Mouse (Mus musculus): ENCODE results near the gene Atoh8.

The Atoh8 gene

DNA sequence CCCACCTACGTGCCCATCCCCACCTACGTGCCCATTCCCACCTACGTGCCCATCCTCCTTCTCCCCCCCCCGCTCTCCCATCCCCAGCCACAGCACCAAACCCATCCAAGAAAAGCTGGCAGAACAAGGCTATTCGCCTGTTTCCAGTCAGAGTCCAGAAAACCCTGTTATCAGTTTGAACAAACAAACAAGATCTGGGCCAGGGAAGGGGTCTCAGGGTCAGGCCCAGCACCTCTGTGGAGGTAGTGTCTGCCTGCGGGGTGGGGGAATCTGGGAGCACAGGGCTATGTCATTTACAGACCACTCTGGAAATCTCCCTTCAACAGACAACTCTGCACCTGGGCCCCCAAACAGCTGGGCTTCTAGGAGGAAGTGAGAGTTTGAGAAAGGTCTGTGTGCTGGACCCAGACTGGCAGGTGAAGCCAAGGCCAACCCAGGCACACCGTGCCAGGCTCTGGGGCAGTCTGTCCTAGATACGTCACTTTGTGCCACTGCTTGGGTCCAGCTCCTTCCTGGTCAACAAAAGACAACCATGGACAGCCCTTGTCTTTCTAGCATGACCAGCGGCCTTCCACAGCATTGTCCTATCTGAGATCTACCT, 7.6 kb downstream of the Atoh8 start:
- DNase-seq (ENCODE audit: low read depth) = no peak

DNA sequence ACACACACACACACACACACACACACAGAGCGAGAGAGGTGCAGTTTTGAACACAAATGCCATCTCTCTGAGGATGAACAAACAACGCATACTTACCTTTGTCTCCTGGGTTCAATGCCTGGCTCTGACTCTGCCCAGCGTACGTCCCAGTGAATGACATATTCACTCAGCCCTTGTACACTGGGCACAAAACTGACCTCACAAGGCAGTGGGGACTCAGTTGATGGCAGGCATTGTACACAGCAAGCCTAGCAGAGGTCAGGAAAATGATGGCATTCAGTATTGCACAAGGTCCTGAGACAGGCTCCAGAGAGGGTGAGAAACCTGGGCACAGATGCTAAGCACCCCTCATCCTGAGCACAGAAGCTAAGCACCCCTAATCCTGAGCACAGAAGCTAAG, 8.4 kb downstream of the Atoh8 start:
- DNase-seq (ENCODE audit: low read depth) = no peak

DNA sequence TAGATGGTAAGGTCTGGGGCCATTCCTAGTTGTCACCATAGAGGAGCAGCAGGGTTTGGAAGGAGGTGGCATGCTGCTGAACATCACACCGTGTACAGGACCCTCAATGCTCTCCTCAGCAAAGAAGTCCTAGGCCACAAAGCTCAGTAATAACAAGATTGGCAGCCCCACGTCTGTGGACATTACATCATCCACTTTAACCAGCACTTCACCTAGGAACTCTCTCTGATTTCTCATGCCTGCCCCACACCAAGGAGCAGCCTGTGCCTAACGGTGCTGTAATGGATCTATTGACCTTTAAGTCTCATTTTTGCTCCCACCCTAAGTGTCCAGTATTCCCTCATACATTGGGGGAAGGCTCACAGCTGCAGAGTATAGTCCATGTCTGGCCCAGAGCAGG, 9.7 kb downstream of the Atoh8 start:
- DNase-seq (ENCODE audit: low read depth) = no peak

DNA sequence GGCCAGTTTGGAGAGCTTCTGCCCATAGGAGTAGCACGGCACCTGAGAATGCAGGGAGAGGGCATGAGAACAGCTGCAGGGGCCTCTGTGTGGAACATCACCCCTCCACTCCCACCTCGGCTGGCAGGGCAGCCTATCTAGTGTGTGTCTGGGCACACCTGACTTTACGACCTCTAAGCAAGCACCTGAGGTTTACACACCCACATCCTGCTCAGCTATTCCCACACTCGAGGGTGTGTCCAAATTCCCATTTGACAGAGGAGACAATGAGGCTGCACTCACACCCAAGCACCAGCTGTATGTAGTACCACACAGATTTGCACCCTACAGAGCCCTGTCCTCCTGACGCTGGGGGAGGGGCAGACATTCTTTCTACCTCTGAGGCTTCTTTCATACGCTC, 11.5 kb downstream of the Atoh8 start:
- no peak for DNase-seq (ENCODE audit: low read depth)

DNA sequence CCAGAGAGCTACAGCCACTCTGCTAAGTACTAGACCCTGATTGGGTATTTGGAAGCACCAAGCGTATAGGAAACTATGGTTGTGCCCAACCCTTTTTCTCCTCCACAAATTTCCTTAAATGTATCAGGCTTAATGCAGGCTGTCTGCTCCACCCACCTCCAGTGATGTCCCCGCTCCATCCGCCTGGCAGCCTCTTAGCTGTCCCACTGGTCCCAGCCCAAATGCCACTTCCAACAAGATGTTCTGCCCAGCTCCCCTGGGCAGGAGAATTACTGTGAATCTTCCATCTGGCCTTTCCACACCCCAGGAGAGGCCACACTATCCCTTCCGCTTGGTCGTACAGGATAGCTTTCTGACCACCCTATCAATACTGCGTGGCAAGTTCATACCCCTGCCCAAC, 12.5 kb downstream of the Atoh8 start:
- no peak for DNase-seq (ENCODE audit: low read depth)

DNA sequence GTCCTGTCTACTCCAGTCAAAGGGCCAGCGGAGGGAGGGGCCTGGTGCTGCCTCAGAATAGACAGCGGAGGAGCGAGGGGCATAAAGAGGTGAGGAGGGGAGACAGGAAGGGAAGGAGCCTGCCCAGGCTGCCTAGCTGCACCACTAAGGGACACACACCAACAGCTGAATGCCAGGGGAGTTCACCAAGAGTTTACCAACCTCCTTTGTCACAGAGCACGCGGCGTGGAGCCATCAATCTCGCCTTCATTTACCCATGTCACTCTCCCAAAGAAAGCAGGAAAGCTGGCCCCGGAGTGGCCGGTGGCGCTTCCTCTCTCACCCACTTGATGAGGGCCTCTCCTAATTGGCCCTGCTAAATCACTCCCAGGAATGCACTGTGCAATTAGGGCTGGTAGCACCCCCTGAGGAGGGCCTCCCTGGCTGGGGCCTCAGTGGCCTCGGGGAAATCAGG, 13.1 kb downstream of the Atoh8 start:
- no peak for DNase-seq (ENCODE audit: low read depth)

DNA sequence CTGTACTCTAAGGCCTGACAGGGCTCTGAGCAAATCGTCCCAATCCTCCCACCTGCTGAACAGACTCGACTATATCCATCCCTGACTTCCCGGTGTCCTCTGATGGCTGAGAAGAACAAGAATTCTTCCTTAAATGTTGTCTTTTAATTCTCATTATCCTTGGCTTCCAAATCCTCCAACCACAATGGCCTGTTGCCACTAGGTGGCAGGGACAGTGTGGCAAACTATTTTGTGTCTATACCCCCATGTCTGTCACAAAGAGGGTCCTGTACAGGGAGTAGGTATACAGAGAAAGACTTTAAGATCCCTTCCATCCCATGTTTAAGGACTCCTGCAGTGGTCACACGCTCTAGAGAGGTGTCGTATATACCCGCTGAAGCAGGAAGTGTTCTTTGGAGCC, 14.1 kb downstream of the Atoh8 start:
- DNase-seq (ENCODE audit: low read depth) = no peak

DNA sequence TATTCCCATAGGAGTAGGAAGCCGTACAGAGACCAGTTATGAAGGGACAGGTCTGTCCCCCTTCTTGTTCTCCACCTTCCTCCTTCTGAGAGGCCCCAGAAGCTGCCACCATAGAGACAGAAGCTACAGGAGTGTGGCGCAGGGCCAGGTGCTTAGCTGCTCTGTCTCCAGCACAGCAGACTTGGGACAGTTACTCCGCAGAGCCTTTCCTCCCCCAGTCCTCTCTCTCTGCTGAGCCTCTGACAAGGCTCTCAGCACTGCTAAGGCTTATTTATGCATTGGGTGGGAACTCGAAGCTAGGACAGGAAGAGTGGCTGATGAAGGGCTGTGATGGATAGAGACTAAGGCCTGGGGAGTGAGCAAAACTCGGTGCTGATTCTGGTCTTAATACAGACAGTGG, 15.8 kb downstream of the Atoh8 start:
- DNase-seq (ENCODE audit: low read depth) = no peak

DNA sequence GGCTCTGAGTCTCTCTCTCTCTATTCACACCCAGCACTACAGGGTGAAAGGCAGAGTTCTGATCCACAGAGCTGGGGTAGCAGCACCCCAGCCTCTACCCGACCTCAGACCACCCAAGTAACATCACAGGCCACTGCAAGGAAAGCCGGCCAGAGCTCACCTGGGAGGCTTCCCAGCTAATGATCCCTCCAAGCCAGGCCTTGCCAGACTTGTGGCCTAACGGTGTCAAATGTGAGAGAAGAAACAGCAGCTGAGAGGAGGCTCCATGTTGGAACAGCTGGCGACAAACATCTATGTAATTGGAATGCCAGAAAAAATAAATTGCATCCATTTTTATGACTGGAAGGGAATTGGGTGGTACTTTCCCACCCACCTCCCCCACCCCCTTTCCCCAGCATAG, 17.1 kb downstream of the Atoh8 start:
- DNase-seq (ENCODE audit: low read depth) = no peak

DNA sequence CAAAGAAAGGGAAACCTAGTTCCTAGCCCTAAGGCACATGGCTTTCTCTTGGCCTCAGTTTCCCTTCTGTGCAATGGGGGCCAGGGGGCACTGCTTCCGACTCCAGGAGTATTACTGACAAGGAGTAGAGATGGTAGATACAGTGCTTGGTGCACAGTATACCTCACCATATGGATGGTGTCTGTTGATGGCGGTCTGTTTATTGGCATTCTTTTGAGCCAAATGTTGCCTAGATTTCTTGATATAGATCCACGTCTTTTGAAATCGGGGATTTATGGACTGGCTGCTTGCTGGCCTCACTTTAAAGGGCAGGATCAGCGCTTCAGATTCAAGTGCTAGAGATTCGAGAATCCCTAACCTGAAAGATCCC, 18.0 kb downstream of the Atoh8 start:
- no peak for DNase-seq (ENCODE audit: low read depth)

DNA sequence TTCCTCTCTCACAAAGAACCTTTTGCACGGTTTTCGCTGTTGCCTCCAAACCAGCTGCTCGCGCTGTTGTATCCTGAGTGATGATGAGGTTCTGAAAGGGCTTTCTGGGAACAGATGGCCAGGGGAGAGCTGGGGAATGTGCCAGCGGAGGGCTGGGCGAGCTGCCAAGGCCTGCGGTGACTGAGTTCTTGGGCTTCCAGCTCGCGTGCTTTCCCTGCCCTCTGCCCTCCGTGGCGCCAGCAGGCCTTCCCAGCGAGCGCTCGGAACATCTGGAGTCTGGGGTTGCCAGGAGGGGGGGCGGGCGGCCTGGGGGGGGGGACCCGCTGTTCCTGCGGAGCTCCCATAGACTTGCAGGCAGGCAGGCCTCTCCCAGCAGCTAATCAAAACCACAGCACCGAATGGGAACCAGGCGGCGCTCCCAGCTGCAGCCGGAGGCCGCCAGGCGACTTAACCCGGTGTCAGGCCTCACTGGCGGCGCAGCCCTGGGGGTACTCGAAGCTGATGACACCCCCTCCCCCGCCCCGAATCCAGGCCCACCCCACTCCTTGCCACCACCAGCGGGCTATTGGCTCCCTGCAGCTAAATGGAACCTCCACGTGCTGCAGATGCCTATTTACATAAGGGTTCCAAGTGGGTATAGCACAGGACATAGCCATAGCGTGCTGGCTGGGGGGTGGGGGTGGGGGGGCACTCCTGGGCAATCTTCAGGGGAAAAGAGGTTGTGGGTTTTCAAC, 18.5 kb downstream of the Atoh8 start:
- no peak for DNase-seq (ENCODE audit: low read depth)

DNA sequence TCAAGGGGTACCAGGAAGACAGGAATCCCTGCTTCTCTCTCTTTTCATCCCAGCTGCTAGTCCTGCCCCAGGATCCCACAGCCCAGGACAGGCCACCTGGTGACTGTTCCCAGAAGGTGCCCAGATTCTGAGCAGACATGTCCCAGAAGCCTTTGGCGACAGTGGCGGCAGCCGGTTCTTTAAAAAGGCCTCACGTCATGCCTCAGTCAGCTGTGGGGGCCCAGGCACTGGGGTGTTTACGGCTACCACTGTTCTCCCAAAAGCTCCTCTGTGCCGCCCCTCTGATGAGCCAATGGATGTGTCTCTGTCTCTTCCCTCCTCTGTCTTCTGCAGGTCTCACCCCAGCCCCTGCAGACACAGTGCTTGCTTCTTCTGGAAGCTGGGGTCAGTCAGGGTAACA, 19.8 kb downstream of the Atoh8 start:
- no peak for DNase-seq (ENCODE audit: low read depth)

DNA sequence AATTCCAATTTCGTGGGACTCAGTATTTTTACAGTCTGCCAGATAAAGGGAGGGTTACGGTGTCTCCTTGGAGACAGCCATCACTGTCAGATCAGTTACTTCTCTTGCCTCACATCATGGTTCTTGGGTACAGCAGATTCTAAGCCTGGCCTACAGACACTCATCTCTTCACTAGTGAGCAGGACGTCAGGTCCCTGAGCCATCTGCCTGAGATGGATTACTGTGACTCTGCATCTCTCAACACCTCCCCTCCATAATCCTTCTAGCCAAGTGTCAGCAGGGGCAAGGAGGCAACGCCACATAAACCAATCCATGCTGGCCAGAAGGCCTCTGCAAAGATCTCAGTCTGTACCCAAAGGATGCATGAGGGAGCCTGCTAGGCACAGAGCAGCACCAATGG, 24.0 kb downstream of the Atoh8 start:
- DNase-seq (ENCODE audit: low read depth) = no peak

DNA sequence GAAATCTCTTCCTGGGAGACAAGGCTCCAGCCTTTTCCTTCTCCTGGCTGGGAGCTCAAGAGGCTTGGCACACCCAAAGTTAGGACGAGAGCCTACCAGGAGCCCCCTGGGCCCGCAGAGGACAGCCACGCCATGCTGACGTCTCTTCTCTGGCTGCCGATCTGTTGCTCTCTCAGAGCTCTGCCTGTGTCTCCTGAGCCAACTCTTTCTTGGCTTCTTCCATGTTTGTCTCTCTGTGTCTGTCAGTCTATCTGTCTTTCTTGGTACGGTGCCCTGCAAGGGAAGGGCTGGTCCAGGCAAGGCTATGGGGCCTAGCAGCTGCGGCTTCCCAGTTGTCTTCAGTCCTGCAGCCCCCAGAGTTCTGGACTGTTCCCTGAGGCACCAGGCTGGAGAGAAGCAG, 24.6 kb downstream of the Atoh8 start:
- DNase-seq (ENCODE audit: low read depth) = no peak

DNA sequence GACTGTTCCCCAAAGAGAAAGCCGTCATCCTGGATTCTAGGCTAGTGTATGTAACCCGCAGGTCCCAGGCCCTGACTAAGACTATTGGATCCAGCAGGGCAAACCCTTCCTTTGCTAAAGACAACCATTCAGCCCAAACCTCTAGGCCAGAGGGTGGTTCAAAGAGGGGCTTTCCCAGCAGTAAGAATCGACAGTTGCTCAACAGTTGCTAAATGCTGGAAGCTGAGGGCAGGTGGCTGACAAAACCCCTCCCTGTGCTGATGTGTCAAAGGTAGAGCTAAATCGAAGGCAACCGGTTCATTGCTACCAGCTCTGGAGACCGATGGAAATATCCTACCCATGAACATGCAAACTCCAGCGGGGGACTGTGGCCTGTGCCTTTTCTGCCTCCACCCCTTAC, 25.6 kb downstream of the Atoh8 start:
- DNase-seq (ENCODE audit: low read depth) = no peak

DNA sequence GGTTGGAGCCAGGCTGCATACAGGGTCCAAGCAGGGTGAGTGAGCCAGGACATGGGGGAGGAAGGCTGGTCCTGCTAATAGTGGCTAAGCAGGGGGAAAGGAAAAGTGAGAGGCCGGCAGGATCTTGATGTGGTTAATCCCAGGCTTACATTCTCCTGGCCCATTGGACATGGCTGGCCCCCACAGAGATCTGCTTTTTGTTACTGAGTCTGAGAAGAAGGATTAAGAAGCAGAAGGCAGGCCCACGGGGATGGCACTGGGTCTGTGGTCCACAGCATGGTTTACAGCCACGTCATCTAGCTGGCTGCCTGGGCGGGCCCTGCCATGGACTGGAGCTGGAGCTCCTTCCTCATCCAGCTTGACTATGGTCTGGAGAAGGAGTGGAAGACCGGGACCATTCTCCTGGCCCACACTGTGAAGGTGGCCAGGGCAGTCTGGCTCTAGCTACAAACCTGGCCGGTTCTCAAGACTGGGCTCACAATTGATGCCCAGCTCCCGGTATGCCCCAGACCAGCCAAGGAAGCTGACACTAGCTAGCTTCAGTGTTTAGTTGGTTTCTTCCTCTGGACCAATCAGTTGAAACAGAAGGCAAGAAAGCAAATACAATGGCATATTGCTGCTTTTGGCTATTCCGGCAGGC, 26.9 kb downstream of the Atoh8 start:
- no peak for DNase-seq (ENCODE audit: low read depth)

DNA sequence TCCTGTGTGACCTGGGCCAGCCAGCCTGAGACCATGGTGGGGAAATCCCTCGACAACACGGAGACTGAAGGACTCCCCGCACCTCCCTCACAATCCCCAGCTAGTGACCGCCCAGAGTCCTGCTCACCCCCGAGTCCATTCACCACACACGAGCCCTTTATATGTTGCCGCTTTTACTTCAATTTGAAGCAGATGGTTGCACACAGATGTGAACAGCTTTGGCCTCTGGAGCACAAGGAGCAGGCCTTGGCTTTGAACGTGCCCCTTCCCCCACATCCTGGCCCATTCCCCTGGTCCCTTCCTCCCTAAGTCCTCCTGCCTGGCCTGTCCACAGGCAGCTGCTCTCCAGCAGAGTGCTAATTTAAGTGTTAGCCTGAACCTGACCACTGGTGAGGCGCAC, 29.4 kb downstream of the Atoh8 start:
- DNase-seq (ENCODE audit: low read depth) = no peak

DNA sequence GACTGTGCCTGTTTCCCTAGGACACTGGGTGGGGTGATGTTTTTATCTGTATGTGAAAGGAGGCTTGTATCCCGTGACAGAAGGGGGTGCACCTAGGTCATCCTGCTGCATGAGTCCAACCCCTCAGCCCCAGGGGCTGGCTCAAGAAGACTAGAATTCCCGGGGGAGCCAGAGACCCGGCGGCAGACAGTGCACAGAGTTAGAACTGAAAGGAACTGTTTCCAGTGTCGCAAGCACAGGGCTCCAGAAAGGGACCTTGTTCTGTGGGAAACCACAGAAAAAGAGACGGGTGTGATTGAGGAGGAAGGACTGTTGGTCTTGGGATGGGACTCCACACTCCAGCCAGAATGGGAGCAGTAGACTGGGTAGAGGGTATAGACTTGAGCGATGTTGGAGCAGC, 30.5 kb downstream of the Atoh8 start:
- DNase-seq (ENCODE audit: low read depth) = no peak

DNA sequence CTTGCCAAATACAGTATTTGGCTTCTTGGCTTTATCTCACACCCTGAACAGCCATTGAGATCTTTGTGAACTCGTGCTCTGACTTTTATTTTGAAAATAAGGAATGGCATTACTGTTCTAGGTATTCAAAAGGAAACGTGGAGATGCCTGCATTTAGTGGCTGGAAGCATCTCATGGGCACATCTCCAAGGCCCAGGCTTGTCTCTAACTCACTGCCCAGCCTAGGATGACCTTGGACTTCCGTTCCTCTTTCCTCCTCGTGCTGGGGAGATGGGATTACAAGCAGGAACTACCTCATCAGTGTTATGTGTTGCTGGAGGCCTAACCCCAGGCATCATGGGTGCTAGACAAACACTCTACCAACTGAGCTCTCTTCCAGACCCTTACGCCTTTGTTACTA, 32.1 kb downstream of the Atoh8 start:
- DNase-seq (ENCODE audit: low read depth) = no peak

DNA sequence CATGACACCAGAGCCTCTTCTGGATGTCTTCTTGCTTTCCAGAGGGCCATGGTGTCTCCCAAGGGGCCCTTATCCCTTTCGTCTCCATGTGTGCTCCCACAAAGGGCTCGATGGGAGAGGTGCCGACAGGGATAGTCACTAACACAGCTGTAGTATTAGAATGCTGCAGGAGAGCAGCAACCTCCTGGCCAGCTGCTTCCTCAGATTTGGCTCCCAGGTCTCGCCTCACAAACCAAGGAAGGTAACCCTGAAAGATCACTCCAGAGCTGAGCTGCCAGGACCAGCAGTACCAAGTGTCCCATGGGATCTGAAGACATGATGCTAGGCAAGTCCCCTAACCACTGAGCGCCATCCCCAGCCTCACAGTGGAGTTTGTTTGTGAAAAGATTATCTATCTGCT, 32.6 kb downstream of the Atoh8 start:
- DNase-seq (ENCODE audit: low read depth) = no peak

DNA sequence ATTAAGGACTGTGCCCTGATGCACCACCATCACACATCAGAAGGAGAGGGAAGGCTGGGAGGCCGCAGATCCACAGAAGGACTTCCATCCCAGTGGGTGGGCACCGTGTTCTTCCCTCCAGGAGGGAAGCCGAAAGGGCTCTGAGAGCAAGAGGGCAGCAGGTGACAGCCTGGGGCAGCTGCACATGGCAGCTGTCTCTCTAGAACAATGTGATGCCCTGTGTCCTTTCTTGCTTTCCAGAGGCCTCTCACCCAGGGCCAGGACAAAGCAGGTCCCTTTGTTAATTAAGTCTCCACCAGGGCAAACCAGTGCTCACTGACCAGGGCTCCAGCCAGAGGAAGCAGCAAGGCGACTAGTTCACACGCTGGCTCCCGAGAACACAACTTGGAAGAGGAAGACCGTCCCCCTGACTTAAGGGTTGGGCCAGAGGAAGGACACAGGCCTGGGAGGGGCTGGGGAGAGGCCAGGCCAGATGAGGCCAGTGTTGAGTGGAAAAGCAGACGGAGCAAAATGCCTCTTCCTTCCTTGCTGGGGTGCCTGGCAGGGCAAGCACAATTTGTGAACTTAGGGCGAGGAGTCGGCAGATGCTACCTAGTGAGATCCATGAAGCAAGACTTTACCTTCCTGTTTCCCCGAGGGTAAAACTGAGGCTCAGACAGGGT, 34.7 kb downstream of the Atoh8 start:
- no peak for DNase-seq (ENCODE audit: low read depth)

DNA sequence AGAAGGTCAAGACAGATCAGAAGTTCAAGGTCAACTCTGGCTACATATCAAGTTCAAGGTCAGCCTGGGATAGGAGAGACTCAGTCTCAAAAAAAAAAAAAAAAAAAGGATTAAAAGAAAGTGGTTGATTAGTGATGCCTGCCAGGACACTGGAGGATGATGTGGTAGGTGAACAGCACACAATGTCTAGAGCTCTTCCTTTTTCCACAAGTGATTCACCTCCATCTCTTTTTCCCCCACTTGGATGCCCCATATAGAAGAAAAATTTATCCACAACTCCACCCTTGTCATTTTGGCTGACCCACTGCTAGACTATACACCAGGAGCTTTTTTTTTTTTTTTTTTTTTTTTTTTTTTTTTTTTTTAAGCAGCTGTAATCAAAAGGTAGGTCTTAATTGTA, 37.9 kb downstream of the Atoh8 start:
- DNase-seq (ENCODE audit: low read depth) = no peak

DNA sequence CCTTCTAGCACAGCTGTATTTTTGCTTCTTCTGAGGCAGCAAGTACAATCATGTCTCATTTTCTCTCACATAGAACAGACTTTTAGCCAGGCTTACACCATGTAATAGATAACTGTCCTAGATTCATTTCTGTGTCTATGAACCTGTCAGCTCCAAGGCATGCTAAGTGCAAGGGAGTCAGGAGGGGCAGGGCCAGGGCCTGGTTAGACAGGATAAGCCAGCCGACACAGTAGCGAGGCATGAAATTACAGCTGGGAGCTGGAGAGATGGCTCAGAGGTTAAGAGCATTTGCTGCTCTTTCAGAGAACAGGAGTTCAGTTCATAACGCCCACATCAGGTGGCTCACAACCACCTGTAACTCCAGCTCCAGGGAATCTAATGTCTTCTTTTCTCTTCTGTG, 38.7 kb downstream of the Atoh8 start:
- DNase-seq (ENCODE audit: low read depth) = no peak

Data from c-Kit-positive CD71-positive TER-119-negative erythroid progenitor cells, embryonic 14.5 days (primary cell).